Mouse (Mus musculus) lung, adult 18-20 months (tissue): ENCODE measurements around the gene Gatb.

Experiments used
- DNase-seq, 2 experiments: peaks; one replicate each; pipeline ENCODE4 v3.0.0; 2022; ENCODE audit warnings: mixed read lengths in 2 of 2

The Gatb gene

GRCm38 (mm10) chr3:85594452-85594851 lies 20.5 kb downstream of the Gatb start:
- DNase-seq, result no peak

GRCm38 (mm10) chr3:85599526-85599925 lies 25.6 kb downstream of the Gatb start:
- DNase-seq, result no peak

GRCm38 (mm10) chr3:85601841-85602305 lies 28.0 kb downstream of the Gatb start:
- peak; percentile 9 to 25 for DNase-seq

GRCm38 (mm10) chr3:85603811-85604210 lies 29.9 kb downstream of the Gatb start:
- no peak for DNase-seq

GRCm38 (mm10) chr3:85606912-85607311 lies 33.0 kb downstream of the Gatb start:
- DNase-seq, result peak; percentile 74

GRCm38 (mm10) chr3:85607753-85608152 lies 33.8 kb downstream of the Gatb start:
- peak; percentile 11 to 13 for DNase-seq

GRCm38 (mm10) chr3:85616389-85616788 lies 42.5 kb downstream of the Gatb start:
- DNase-seq, result no peak

GRCm38 (mm10) chr3:85618885-85619284 lies 45.0 kb downstream of the Gatb start:
- DNase-seq, result peak in 1 of 2 experiments; percentile 6

GRCm38 (mm10) chr3:85619345-85619744 lies 45.4 kb downstream of the Gatb start:
- DNase-seq, result no peak

GRCm38 (mm10) chr3:85619751-85620150 lies 45.8 kb downstream of the Gatb start:
- DNase-seq, result no peak

GRCm38 (mm10) chr3:85629895-85630510 lies 56.1 kb downstream of the Gatb start:
- no peak for DNase-seq

- DNase-seq, result no peak
Observed at GRCm38 (mm10) chr3:85633733-85634132, 59.8 kb downstream of the Gatb start.

- DNase-seq, result no peak
Observed at GRCm38 (mm10) chr3:85634389-85635125, 60.6 kb downstream of the Gatb start.

GRCm38 (mm10) chr3:85635126-85635419 lies 61.2 kb downstream of the Gatb start:
- no peak for DNase-seq

GRCm38 (mm10) chr3:85635591-85635990 lies 61.7 kb downstream of the Gatb start:
- DNase-seq, result no peak

GRCm38 (mm10) chr3:85636716-85637447 lies 63.0 kb downstream of the Gatb start:
- no peak for DNase-seq

GRCm38 (mm10) chr3:85641751-85642150 lies 67.8 kb downstream of the Gatb start:
- DNase-seq, result no peak

GRCm38 (mm10) chr3:85644814-85645213 lies 70.9 kb downstream of the Gatb start:
- DNase-seq, result no peak

- DNase-seq, result no peak
Observed at GRCm38 (mm10) chr3:85645517-85646004, 71.6 kb downstream of the Gatb start.

GRCm38 (mm10) chr3:85649176-85649575 lies 75.3 kb downstream of the Gatb start:
- no peak for DNase-seq

GRCm38 (mm10) chr3:85652727-85653665 lies 79.1 kb downstream of the Gatb start:
- DNase-seq, result no peak

GRCm38 (mm10) chr3:85655538-85655937 lies 81.6 kb downstream of the Gatb start:
- DNase-seq, result no peak

GRCm38 (mm10) chr3:85659681-85660080 lies 85.8 kb downstream of the Gatb start:
- no peak for DNase-seq
